Mouse (Mus musculus) ES-Bruce4 (cell line): ENCODE measurements around the gene Gm49320.

ENCODE experiments used
- CTCF ChIP-seq: IDR thresholded peaks from one replicate; pipeline ENCODE4 v1.8.1; 2011; ENCODE audit warnings: low read depth, low read length
- EP300 ChIP-seq: IDR thresholded peaks from 2 replicates; pipeline ENCODE4 v1.6.1; 2011; ENCODE audit warnings: low read depth, low read length; ENCODE audit not compliant: insufficient read depth
- POLR2A ChIP-seq: IDR thresholded peaks from one replicate; pipeline ENCODE4 v1.8.1; 2011; ENCODE audit warnings: low read length; ENCODE audit not compliant: insufficient read depth

DNA sequence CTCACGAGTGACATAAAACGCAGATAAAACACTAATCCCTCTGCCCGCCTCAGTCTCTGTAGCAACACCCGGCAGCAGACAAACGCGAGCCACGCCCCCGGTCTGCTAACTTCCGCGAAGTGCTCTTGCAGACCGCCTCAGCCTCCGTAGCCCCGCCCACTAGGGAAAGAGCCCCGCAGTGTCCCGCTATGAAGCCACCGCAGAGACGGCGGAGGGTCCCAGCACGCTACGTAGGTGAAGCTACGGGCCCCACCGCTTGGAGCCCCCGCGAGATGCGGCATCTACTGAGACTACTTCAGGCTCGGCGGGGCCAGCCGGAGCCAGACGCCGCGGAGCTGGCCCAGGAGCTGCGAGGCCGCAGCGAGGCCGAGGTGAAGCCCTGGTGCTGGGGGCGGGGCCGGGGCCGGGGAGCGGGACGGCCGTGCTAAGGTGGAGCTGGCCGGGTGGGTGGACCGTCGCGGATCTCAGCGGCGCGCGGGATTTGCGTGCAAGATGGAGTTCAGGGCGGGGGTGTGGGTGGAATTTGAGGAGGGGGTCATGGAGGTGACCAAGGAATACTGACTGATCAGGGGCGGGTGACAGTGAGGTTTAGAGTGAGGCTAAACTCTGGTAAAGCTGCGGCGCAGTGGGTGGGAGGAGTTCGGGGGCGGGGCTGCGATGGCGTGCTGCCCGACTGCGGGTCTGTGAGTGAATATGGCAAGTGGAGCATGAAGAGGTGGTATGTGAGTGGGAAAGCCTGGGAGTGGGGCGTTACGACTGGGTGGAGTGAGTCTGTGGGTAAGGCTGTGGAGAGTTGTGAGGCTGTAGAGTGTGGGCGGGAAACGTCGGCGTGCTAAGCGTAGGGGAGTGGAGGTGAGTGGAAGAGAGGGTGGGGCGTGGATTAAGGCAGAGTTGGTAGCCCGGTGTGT lies 14.5 kb downstream of the Gm49320 start, which contains the start of gene Snapc2:
- TF ChIP-seq CTCF (no peak), POLR2A (no peak), EP300 (no peak)
